Mouse (Mus musculus): ENCODE results near the gene Dvl1.

DNA sequence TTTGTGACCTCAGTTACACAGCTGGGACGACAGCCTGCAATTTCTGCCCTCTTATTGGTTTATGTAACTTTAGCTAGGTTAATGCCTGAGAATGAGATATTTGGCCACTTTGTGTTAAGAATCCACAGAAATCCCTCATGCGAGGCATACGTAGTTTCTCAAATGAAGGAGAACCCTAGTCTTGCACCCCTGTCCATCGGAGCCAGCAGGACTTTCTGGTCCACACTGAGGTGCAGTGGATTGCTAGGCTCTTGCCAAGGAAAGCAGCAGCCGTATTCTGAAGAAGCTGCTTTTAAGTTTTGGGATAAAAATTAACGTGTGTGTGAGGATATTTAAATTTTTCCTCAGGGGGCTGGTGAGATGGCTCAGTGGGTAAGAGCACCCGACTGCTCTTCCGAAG, 16.6 kb upstream of the Dvl1 start:
- TF ChIP-seq GATA1 (IDR thresholded peaks at IDR 0.05; ENCODE audit: low read length) (no peak), TAL1 (IDR thresholded peaks at IDR 0.05; ENCODE audit: low read length) (no peak)

Data from erythroblast, embryonic 14.5 days (primary cell).